Mouse (Mus musculus): ENCODE results near the gene Sf3b3.
"Not testable (repeated sequence)": the region's sequence is repeated elsewhere in the genome, so short reads cannot be mapped to it uniquely, and the experiment has no call there.

The Sf3b3 gene

DNA sequence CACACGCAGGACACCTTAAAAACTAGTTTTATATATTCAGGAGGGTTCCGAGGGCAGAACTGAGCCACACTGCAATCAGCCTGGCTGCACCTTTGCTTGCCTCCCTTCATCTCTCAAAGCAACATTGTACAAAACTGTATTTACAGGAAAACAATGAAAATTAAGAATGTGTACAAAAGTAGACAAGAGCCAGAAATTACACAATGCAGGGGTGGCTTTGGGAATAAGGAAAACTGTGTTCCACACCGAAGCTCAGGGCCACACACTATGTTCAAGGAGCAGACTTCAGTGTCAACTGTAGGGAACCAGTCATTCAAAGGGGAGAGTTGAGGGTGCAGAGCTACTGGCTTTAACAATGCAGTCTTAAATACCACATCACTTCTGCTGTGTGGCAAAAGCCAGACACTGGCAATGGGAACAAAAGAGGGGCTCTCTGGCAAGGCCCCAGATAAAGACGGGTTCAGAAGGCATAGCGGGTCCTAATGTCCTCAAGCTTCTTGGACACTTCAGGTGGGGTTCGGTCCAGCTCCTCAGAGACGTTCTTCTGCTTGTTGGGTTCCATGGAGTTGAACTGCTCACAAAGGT is 36.0 kb downstream of the Sf3b3 start:
- in situ Hi-C loops (cut with MboI; ENCODE audit: unreplicated experiment in 2 of 2) = no loop called here

- in situ Hi-C loops (cut with MboI; ENCODE audit: unreplicated experiment in 2 of 2) = loop anchor here in 1 of 2 experiments (5.0 kb wide), 1 partner anchor 48 kb away; no protein-coding TSS in a partner anchor
Observed at GRCm38 (mm10) chr8:110809831-110810230, 36.8 kb downstream of the Sf3b3 start.

DNA sequence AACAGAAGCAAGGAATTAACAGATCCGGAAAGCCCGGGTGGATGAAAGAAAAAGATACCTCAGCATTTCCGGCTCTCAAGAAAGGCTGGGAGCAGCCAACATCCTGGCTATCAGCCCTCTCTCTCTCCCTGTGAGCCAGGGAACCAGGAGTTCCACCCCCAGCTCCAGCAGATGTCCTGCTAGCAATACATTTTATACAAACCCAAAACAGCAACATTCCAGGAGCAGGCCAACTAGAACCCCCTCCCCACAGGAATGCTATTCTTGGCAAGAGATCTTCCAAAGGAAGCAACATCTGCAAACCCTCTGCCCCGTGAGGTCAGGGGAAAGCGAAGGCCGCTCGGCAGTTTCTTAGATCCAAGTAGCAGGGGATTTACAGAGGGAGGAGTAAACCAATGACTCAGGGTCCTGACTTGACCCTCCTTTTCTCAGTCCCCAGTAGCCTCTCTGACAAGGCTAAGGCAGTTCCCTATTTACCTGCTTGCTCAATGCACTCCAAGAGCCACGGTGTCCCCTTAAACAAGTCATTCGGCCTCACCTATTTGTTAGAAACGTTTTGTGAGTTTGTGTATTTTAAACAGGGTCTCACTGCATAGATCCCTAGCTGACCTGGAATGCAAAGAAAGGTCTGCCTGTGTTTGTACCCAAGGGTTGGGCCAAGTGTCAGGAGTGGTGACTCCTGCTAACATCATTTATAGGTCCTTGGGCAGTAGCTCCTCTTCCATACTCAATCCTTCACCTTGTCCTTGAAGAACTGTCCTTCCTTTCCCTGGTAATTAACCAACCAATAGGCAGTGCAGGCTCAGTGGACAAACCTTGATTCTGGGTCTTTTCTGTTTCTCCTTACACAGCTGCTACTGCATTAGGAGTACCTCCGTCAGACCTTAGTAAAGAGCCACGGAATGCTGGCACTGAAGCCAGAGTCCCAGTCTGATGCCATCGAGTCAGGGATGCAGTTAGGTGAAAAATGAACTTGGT is 37.8 kb downstream of the Sf3b3 start:
- in situ Hi-C loops (cut with MboI; ENCODE audit: unreplicated experiment in 2 of 2) = loop anchor here in 1 of 2 experiments (5.0 kb wide), 1 partner anchor 46 kb away; no protein-coding TSS in a partner anchor

- in situ Hi-C loops (cut with MboI; ENCODE audit: unreplicated experiment in 2 of 2) = loop anchor here in 1 of 2 experiments (5.0 kb wide), 1 partner anchor 44 kb away; no protein-coding TSS in a partner anchor
Observed at GRCm38 (mm10) chr8:110806146-110806545, 40.4 kb downstream of the Sf3b3 start.

- in situ Hi-C loops (cut with MboI; ENCODE audit: unreplicated experiment in 2 of 2) = loop anchor here in 1 of 2 experiments (5.0 kb wide), 1 partner anchor 43 kb away; no protein-coding TSS in a partner anchor
Observed at GRCm38 (mm10) chr8:110805669-110806068, 40.9 kb downstream of the Sf3b3 start, which contains the start of gene Il34. TSS of gene Il34 (minus strand) at chr8:110805924.

- in situ Hi-C loops (cut with MboI; ENCODE audit: unreplicated experiment in 2 of 2) = loop anchor here in 1 of 2 experiments (5.0 kb wide), 1 partner anchor 43 kb away; no protein-coding TSS in a partner anchor
Observed at GRCm38 (mm10) chr8:110804825-110805514, 41.6 kb downstream of the Sf3b3 start.

DNA sequence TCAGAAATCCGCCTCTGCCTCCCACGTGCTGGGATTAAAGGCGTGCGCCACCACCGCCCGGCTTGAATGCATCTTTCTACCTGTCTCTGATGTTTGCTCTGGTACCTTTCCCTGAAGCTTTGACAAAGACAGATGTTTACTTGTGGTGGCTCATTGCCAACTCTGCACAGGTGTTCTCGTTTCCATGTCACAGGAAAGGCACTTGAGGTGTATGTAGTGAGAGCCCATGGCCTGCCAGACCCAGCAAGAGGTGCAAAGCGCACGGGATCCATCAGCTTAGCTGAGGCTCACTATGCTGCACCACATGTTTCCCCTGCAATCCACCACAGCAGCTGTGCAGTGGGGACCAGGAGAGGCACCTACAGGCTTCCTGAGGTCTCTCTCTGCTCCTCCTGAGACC is 42.7 kb downstream of the Sf3b3 start:
- in situ Hi-C loops (cut with MboI; ENCODE audit: unreplicated experiment in 2 of 2) = no loop called here

DNA sequence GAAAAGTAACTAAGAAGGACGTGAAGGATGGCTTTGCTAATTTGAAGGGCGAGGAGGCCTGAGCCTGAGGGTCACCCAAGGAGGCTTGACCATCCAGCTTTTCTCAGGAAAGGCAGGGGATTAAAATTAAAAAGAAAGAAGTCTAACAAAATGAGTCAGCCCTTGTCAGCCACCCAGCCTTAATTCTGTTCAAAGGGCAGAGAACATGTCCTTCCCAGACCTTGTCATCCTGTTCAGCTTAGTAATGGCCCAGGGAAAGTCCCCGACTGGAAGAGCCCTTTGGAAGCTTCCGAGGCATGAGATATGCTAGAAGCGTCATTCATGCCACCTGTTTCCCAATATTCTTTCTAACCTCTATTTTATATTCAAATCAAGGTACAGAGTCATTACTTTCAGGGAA is 43.6 kb downstream of the Sf3b3 start:
- in situ Hi-C loops (cut with MboI; ENCODE audit: unreplicated experiment in 2 of 2) = no loop called here

- in situ Hi-C loops (cut with MboI; ENCODE audit: unreplicated experiment in 2 of 2) = no loop called here
Observed at GRCm38 (mm10) chr8:110797086-110797485, 49.5 kb downstream of the Sf3b3 start.

GRCm38 (mm10) chr8:110794363-110794965 is 52.1 kb downstream of the Sf3b3 start:
- in situ Hi-C loops (cut with MboI; ENCODE audit: unreplicated experiment in 2 of 2) = no loop called here

DNA sequence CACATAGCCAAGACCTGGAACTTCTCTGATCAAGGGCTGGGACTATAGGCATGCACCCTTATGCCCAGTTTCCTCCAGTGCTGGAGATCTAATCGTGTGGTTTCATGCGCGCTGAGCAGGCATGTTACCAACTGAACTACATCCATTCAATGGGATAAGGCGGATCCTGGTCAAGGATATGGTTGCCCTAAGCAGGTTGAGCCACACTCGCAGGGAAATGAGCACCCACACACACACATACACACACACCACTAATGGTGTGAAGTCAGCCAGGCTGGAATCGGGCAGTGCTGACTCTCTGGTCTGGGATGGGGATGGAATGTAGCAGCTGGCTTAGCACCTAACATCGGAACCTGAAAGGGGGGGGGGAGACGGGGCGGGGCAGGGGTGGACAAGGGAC is 52.7 kb downstream of the Sf3b3 start:
- in situ Hi-C loops (cut with MboI; ENCODE audit: unreplicated experiment in 2 of 2) = no loop called here

GRCm38 (mm10) chr8:110793511-110793910 is 53.1 kb downstream of the Sf3b3 start:
- in situ Hi-C loops (cut with MboI; ENCODE audit: unreplicated experiment in 2 of 2) = no loop called here

GRCm38 (mm10) chr8:110792574-110793200 is 53.9 kb downstream of the Sf3b3 start:
- in situ Hi-C loops (cut with MboI; ENCODE audit: unreplicated experiment in 2 of 2) = no loop called here

- in situ Hi-C loops (cut with MboI; ENCODE audit: unreplicated experiment in 2 of 2) = no loop called here
Observed at GRCm38 (mm10) chr8:110791164-110791563, 55.4 kb downstream of the Sf3b3 start.

GRCm38 (mm10) chr8:110790270-110790669 is 56.3 kb downstream of the Sf3b3 start:
- in situ Hi-C loops (cut with MboI; ENCODE audit: unreplicated experiment in 2 of 2) = no loop called here

DNA sequence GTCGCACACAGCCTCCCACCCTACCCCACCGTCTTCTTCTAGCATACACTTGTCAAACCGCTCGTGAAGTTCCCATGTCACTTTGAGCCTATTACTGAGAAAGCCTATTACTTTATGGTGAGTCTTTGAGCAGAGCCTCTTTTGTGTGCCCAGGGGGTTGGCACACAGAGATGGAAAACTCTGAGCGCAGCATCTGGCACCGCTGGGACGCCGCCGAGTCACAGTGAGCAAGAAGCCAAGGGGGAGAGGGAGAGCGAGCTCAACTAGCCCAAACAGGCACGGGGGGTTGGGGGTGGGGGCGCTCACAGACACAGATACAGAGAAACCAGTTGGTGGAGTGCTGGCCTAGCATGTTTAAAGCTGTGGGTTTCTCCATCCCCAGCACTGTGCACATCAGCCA is 57.0 kb downstream of the Sf3b3 start:
- in situ Hi-C loops (cut with MboI; ENCODE audit: unreplicated experiment in 2 of 2) = no loop called here

GRCm38 (mm10) chr8:110788981-110789380 is 57.6 kb downstream of the Sf3b3 start:
- in situ Hi-C loops (cut with MboI; ENCODE audit: unreplicated experiment in 2 of 2) = no loop called here

- in situ Hi-C loops (cut with MboI; ENCODE audit: unreplicated experiment in 2 of 2) = no loop called here
Observed at GRCm38 (mm10) chr8:110787411-110787954, 59.1 kb downstream of the Sf3b3 start.

DNA sequence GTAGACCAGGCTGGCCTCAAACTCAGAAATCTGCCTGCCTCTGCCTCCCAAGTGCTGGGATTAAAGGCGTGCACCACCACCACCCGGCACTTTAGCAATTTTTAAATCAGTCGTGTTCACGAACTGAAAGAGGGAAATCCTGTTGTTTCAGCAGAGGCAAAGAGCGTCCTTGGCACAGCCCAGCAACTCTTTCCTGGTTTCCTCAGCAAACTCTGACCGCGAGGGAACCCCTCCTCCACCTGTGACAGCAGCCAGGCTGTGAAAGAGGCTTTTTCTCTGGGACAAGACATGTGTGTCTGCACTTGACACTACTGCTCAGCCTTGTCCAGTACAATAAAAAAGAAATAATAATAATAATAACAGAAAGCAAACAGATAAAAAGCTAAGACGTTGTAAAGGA is 59.7 kb downstream of the Sf3b3 start:
- in situ Hi-C loops (cut with MboI; ENCODE audit: unreplicated experiment in 2 of 2) = no loop called here

- in situ Hi-C loops (cut with MboI; ENCODE audit: unreplicated experiment in 2 of 2) = not testable (repeated sequence)
Observed at GRCm38 (mm10) chr8:110786501-110786900, 60.1 kb downstream of the Sf3b3 start.
